Mouse (Mus musculus) embryonic facial prominence, embryonic 11.5 days (tissue): ENCODE results near the gene Ddc. TPM values are rescaled to one million over a fixed set of nuclear protein-coding genes. Genes with fewer than 3 reads are reported as not detected.

Experiments
- ATAC-seq: fragments of 200-750 bp; cut with Nextera tagmentation; replicated peaks from 2 replicates; pipeline ENCODE4 v1.8.0; 2017; ENCODE audit warnings: low read depth; ENCODE audit not compliant: insufficient number of reproducible peaks, low FRiP score, low TSS enrichment
- DNase-seq: peaks from one replicate; pipeline ENCODE4 v3.0.0-alpha.2; 2015; ENCODE audit warnings: low spot score
- H3K27ac ChIP-seq: fragments of 300-500 bp; sonication (generic); replicated peaks from 2 replicates; pipeline ENCODE4 v1.5.1; 2014; ENCODE audit warnings: mild to moderate bottlenecking, low read depth, low read length, control low read depth
- H3K27me3 ChIP-seq: fragments of 300-500 bp; sonication (generic); 2 replicates; pipeline ENCODE4 v1.6.1; 2014; ENCODE audit warnings: mild to moderate bottlenecking, low read length, moderate library complexity, mixed read lengths; ENCODE audit not compliant: control insufficient read depth, insufficient read depth
- H3K36me3 ChIP-seq: fragments of 300-500 bp; sonication (generic); replicated peaks from 2 replicates; pipeline ENCODE4 v1.6.1; 2014; ENCODE audit warnings: low read depth, mild to moderate bottlenecking, low read length, moderate library complexity, mixed read lengths; ENCODE audit not compliant: control insufficient read depth, insufficient read depth
- H3K4me1 ChIP-seq: fragments of 300-500 bp; sonication (generic); 2 replicates; pipeline ENCODE4 v1.6.1; 2014; ENCODE audit warnings: low read length, mixed read lengths; ENCODE audit not compliant: control insufficient read depth, insufficient read depth
- H3K4me2 ChIP-seq: fragments of 300-500 bp; sonication (generic); 2 replicates; pipeline ENCODE4 v1.6.1; 2014; ENCODE audit warnings: low read depth, mild to moderate bottlenecking, control low read depth, low read length, moderate library complexity
- H3K4me3 ChIP-seq: fragments of 300-500 bp; sonication (generic); 2 replicates; pipeline ENCODE4 v1.5.1; 2014; ENCODE audit warnings: low read depth, low read length, control low read depth
- H3K9ac ChIP-seq: fragments of 300-500 bp; sonication (generic); replicated peaks from 2 replicates; pipeline ENCODE4 v1.6.1; 2014; ENCODE audit warnings: mild to moderate bottlenecking, control low read depth, low read length
- H3K9me3 ChIP-seq: fragments of 300-500 bp; sonication (generic); replicated peaks from 2 replicates; pipeline ENCODE4 v1.6.1; 2016; ENCODE audit warnings: mild to moderate bottlenecking, low read length, inconsistent platforms, mixed read lengths; ENCODE audit not compliant: control insufficient read depth
- WGBS: fragments of 180-500 bp; shearing (Covaris S2); extraction: QIAGEN DNeasy Blood & Tissue Kit; methylation state at CpG from one replicate; pipeline ENCODE4 v1.1.7; 2014; 5-methylcytosine and 5-hydroxymethylcytosine counted together
- polyA plus RNA-seq: library from polyadenylated mRNA; unstranded; fragments of >200 nt; fragmentation: Nextera tagmentation; extraction: Ambion mirVana; gene quantifications from 2 replicates; pipeline ENCODE4 v1.2.1, GENCODE M21; 2014

The Ddc gene
- polyA plus RNA-seq, 1 experiment from 2014 or later: 10.4 TPM

GRCm38 (mm10) chr11:11878981-11879698 lies 18.8 kb downstream of the Ddc start:
- no peaks in the 10 kb centered on the region for H3K9me3 ChIP-seq
- no peaks in the 10 kb centered on the region for H3K27me3 ChIP-seq
- no peak overlapping the region for H3K4me3 ChIP-seq
- H3K4me2 ChIP-seq: no peak overlapping the region
- H3K9ac ChIP-seq: peak overlapping the region; percentile 40
- peaks cover 3% of the 10 kb centered on the region; the same call in 1 of the 2 replicates for H3K4me1 ChIP-seq
- 22% methylated on average over 10 of the region's 10 CpGs for WGBS
- no peaks in the 10 kb centered on the region for H3K36me3 ChIP-seq
- peak; percentile 72 for ATAC-seq
- peak; percentile 41 for DNase-seq
- H3K27ac ChIP-seq: peak overlapping the region; percentile 88

DNA sequence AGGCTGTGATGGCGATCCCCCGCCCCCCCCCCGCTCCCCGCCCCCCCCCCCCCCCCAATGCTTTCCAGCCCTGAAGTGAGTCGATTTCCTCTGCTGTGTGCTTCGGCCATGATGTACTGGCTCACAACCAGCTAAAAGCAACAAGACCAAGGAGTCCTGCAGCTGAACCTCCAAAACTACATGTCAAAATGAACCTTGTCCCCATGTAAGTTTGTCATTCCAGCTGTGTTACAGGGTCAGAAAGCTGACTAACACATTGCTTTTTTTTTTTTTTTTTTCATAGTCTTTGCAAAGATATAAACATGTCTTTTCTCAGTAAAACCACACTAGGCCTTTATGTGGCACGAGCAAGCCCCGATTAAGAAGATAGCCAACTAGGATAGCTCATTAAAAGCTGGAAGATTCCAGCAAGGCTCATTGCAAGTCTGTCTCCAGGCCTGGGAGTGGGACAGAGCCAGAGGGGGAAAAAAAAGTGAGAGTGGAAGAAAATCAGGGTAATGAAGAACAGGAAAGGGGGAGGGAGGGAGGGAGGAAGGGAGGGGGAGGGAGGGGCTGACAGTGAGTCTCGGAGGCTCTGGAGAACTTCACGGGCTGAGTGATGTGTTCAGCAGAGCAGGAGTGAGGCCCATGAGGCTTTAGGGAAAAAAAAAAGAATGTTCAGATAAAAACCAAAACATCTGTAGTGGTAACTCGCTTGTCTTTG lies 19.5 kb downstream of the Ddc start:
- peak; percentile 27 for ATAC-seq

GRCm38 (mm10) chr11:11877891-11878277 lies 20.1 kb downstream of the Ddc start:
- ATAC-seq (peak; percentile 66), DNase-seq (peak; percentile 56)
- 8% methylated on average over 4 of the region's 4 CpGs for WGBS
- Histone ChIP-seq H3K36me3 (no peaks in the 10 kb centered on the region), H3K9ac (no peak overlapping the region), H3K4me3 (no peak overlapping the region), H3K27me3 (no peaks in the 10 kb centered on the region), H3K9me3 (no peaks in the 10 kb centered on the region), H3K4me2 (no peak overlapping the region), H3K27ac (peak overlapping the region; percentile 88), H3K4me1 (peaks cover 6% of the 10 kb centered on the region)

More for the DNA sequence above, 19.5 kb downstream of the Ddc start:
- no peaks in the 10 kb centered on the region for H3K36me3 ChIP-seq
- no peaks in the 10 kb centered on the region for H3K9me3 ChIP-seq
- no peaks in the 10 kb centered on the region for H3K27me3 ChIP-seq
- WGBS: 4% methylated on average over 11 of the region's 11 CpGs
- no peak overlapping the region for H3K4me2 ChIP-seq
- peak overlapping the region; percentile 88 for H3K27ac ChIP-seq
- H3K4me1 ChIP-seq: peaks cover 3% of the 10 kb centered on the region; the same call in 1 of the 2 replicates
- peak; percentile 83 for DNase-seq
- no peak overlapping the region for H3K9ac ChIP-seq
- no peak overlapping the region for H3K4me3 ChIP-seq

DNA sequence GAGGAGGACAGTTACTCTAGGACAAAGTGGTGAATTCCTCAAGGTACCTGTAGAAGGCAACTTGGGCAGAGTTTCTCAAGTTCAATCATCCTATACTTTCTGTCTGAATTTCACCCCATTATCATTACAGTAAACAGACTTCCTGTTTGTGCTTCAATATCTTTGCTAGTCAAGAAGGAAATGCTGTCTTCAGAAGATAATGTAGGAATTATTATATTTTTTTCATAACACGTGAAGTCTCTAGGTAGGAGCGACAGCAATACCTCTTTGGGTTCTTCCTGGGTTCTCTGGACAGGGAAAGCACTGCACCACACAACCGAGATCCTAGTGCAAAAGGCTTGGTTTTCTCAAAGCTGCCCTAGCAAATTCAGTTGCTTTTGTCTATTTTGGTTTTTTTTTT lies 21.6 kb downstream of the Ddc start:
- ATAC-seq (no peak), DNase-seq (no peak)
- Histone ChIP-seq H3K4me2 (no peak overlapping the region), H3K27me3 (no peaks in the 10 kb centered on the region), H3K9me3 (no peaks in the 10 kb centered on the region), H3K27ac (no peak overlapping the region), H3K36me3 (no peaks in the 10 kb centered on the region), H3K9ac (no peak overlapping the region), H3K4me1 (peaks cover 6% of the 10 kb centered on the region), H3K4me3 (no peak overlapping the region)
- 89% methylated on average over 3 of the region's 3 CpGs for WGBS

- no peak for ATAC-seq
- H3K27ac ChIP-seq: no peak overlapping the region
- no peaks in the 10 kb centered on the region for H3K27me3 ChIP-seq
- H3K9me3 ChIP-seq: no peaks in the 10 kb centered on the region
- 87% methylated on average over 2 of the region's 2 CpGs for WGBS
- no peak overlapping the region for H3K9ac ChIP-seq
- no peak overlapping the region for H3K4me3 ChIP-seq
- no peak for DNase-seq
- H3K4me1 ChIP-seq: peaks cover 6% of the 10 kb centered on the region
- no peak overlapping the region for H3K4me2 ChIP-seq
- H3K36me3 ChIP-seq: no peaks in the 10 kb centered on the region
Measured at GRCm38 (mm10) chr11:11875230-11875629, 22.7 kb downstream of the Ddc start.

DNA sequence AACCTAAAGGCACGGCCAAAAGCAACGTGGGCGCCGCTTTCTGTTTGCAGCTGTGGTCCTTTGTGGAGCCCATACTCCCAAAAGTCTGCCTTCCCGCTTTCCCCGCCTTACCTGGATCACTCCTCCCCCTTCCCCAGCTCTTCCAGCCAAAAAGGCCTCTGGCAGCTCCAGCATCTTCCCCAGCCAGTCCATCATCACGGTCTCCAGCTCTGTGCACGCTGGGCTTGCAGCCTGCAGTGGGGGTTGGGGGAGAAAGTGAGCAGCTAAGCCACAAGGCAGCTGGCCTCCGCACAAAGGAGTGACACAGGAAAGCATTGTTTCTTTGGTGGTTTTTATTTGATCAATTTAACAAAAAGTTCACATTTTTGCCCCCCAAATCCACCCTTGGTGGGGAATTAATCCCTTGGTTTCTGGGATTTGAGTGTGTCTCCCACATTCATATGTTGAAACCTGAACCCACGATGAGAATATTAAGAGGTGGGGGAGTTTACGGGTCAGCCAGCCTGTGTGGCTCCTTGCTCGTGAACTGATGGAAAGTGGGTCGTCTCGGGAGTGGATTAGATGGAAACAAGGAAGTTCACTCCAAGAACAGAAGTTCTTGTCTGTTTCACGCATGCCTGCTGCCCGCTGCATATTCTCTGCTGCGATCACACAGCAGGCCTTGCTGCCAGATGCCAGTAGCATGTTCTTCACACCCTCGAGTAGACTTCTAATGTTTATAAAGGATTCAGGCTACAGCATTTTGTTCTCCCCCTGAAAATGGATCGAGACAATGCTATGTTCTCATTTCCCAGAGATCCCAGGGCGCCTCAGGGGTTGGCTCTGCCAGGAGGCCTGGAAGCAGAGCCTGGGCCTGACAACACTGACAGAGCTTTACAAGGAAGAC lies 24.7 kb downstream of the Ddc start:
- WGBS: 45% methylated on average over 20 of the region's 20 CpGs
- H3K4me2 ChIP-seq: no peak overlapping the region
- peak; percentile 70 for DNase-seq
- H3K9ac ChIP-seq: peak overlapping the region; percentile 46; the same call in 1 of the 2 replicates
- peaks cover 3% of the 10 kb centered on the region for H3K4me1 ChIP-seq
- H3K9me3 ChIP-seq: no peaks in the 10 kb centered on the region
- no peaks in the 10 kb centered on the region for H3K36me3 ChIP-seq
- no peak overlapping the region for H3K4me3 ChIP-seq
- H3K27me3 ChIP-seq: no peaks in the 10 kb centered on the region
- H3K27ac ChIP-seq: peak overlapping the region; percentile 77
- no peak; the same call in 1 of the 2 replicates for ATAC-seq

DNA sequence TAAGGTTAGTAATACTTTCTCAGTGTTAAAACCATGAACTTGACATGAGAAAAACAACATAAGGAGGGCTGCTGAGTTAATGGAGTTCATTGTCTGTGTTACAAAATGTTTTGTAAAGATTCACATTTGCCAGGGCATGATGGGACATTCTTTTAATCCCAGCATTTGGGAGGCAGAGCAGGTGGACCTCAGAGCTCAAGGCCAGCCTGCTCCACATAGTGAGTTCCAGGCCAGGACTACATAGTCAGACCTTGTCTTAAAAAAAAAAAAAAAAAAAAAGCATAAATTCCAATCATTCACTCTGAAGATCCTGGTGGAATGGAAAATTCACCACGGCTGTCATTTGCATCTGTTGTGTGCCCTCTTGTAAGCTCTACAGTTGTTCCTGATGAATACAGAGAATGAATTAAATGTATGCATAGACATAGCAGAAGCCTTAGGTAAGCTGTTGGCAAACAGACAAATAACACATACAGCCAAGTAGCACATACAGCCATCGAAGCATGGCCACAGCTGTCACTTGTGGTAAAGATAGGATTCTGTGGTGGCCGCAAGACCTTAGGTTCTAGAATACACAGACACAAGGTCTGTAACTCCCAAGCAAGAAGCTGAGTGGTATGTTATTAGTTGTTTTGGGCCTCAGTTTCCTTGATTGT lies 25.7 kb downstream of the Ddc start:
- Histone ChIP-seq H3K9me3 (no peaks in the 10 kb centered on the region), H3K4me1 (peaks cover 3% of the 10 kb centered on the region), H3K27me3 (no peaks in the 10 kb centered on the region), H3K9ac (no peak overlapping the region), H3K4me3 (no peak overlapping the region), H3K4me2 (no peak overlapping the region), H3K27ac (peak overlapping the region; percentile 77), H3K36me3 (no peaks in the 10 kb centered on the region)
- DNase-seq: no peak
- 83% methylated on average over 3 of the region's 3 CpGs for WGBS
- ATAC-seq: no peak
